Mouse (Mus musculus): ENCODE results near the gene Adprhl2. TPM values are rescaled to one million over a fixed set of nuclear protein-coding genes. Genes with fewer than 3 reads are reported as not detected.

The Adprhl2 gene
- 55.4 and 60.7 TPM in 2 replicates for polyA plus RNA-seq (2015; fragmentation: Nextera tagmentation; extraction: Ambion mirVana)

DNA sequence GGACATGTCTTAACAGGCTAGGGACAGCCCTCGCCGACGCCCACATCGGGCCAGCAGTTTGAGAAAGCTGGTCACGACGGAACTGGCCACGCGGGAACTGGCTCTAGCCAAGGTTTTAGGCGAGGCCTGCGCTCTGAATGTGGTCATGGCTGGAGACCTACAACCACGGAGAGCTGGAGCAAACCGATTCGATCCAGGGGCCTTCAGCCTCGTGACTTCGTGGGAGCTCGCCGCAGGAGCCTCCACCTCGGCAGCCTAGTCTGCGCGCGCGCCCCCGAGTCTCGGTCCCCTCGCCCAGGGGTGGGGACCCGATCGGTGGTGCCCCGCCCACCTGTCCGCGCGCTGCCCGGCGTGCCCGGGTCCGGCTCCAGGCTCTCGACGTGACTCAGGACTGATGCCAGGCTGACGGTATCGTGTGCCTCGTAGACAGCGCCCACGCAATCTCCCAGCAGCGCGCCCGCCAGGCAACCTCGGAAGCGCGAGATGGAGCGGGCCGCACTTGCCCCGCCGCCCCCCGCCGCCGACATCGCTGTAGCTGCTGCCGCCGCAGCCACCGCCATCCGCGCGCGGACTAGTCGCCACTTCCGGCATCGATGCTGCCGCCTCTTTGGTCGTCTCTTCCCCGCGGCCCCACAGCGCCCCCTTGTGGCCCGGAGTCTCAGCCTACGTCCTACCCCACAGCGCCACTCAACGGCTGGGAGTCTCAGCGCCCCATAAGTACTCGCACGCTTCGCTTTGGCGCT, at the start of gene Adprhl2:
TSS of gene Adprhl2 (minus strand) at position 593 of the 743 bp plus-strand sequence.
- under 1% methylated on average over 80 of the region's 80 CpGs for WGBS
- Histone ChIP-seq H3K27me3 (replicated peaks) (0 out of 2 replicates have a peak, but pooled peaks cover 3% of the 10 kb centered on the region), H3K36me3 (peaks cover 17% of the 10 kb centered on the region), H3K4me2 (replicated peaks) (peak within 1 kb of the TSS; percentile 77), H3K27ac (peak within 1 kb of the TSS; percentile 57), H3K4me1 (replicated peaks) (peaks cover 17% of the 10 kb centered on the region; the same call in 1 of the 2 replicates), H3K4me3 (replicated peaks) (peak within 1 kb of the TSS; percentile 88), H3K9ac (peak within 1 kb of the TSS; percentile 87), H3K9me3 (no peaks in the 10 kb centered on the region)
- peak; percentile 92 for ATAC-seq

DNA sequence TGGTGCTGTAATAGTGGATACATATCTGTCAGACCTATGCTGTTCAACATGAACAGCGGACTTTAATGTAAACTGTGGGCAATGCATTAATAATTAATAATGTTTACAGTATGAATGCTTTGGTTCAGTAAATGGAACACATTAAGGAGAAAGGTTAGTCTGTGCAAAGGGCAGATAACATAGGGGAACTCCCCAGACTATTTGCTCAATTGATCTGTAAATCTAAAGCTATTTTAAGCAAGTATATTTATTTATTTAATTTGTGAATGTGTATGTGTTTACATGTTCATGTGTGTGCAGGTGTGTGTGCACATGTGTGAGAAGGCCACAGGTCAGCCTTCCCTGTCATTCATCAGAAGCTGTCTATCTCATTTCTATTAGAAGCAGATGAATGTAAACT, 38.6 kb upstream of the Adprhl2 start:
- no peak for ATAC-seq
- Histone ChIP-seq H3K27me3 (replicated peaks) (no peaks in the 10 kb centered on the region), H3K9ac (no peak overlapping the region), H3K27ac (no peak overlapping the region), H3K4me2 (replicated peaks) (no peak overlapping the region), H3K36me3 (peaks cover 9% of the 10 kb centered on the region; the same call in 1 of the 2 replicates), H3K4me3 (replicated peaks) (no peak overlapping the region), H3K4me1 (replicated peaks) (no peaks in the 10 kb centered on the region), H3K9me3 (no peaks in the 10 kb centered on the region)
- 90% methylated on average over 1 of the region's 1 CpGs for WGBS

DNA sequence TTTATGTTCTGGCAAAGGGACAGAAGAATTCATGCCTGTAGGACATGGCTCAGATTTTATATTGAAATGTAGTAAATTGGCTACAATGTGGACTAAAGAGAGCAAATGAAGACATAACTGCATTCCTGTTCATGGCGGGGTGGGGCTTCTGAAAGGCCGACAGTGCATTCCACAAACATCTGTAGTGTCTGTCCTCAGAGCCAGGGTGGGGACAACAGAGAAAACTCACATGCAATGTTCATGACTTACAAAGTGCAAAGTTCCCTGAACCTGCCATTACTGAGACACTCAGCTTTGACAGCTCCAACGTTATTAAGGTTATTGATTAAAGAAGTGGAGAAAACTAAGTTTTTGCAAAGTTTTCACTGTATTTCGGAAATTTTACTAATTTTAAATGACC, 21.9 kb upstream of the Adprhl2 start:
- no peak overlapping the region for H3K9ac ChIP-seq
- 64% methylated on average over 4 of the region's 4 CpGs for WGBS
- H3K4me1 ChIP-seq (replicated peaks): no peaks in the 10 kb centered on the region
- no peaks in the 10 kb centered on the region for H3K27me3 ChIP-seq (replicated peaks)
- no peak overlapping the region for H3K27ac ChIP-seq
- no peak for ATAC-seq
- no peak overlapping the region for H3K4me3 ChIP-seq (replicated peaks)
- H3K36me3 ChIP-seq: no peaks in the 10 kb centered on the region
- no peak overlapping the region for H3K4me2 ChIP-seq (replicated peaks)
- H3K9me3 ChIP-seq: no peaks in the 10 kb centered on the region

DNA sequence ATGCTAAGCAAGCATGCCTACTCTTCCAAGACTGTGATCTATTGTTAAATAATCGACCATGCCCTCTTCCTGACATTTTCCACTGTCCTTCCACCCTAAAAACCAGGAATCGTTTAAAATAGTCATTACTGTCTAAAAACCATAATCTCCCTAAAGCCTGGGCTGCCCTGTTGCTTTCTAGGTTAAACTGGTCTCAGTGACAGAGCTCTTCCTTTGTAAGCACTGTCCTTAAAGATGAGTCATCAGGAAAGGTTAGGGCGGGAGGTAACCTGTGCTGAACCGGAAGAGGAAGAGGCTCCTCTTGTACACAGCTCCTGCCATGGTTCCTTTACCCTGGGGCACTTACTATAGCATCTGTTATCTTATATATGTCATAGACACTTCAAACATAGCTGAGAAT, 18.0 kb upstream of the Adprhl2 start:
- H3K9me3 ChIP-seq: no peaks in the 10 kb centered on the region
- no peaks in the 10 kb centered on the region for H3K27me3 ChIP-seq (replicated peaks)
- no peak for ATAC-seq
- 56% methylated on average over 4 of the region's 4 CpGs for WGBS
- no peak overlapping the region for H3K9ac ChIP-seq
- no peak overlapping the region for H3K4me2 ChIP-seq (replicated peaks)
- H3K4me1 ChIP-seq (replicated peaks): no peaks in the 10 kb centered on the region
- H3K27ac ChIP-seq: no peak overlapping the region
- H3K36me3 ChIP-seq: no peaks in the 10 kb centered on the region
- no peak overlapping the region for H3K4me3 ChIP-seq (replicated peaks)

DNA sequence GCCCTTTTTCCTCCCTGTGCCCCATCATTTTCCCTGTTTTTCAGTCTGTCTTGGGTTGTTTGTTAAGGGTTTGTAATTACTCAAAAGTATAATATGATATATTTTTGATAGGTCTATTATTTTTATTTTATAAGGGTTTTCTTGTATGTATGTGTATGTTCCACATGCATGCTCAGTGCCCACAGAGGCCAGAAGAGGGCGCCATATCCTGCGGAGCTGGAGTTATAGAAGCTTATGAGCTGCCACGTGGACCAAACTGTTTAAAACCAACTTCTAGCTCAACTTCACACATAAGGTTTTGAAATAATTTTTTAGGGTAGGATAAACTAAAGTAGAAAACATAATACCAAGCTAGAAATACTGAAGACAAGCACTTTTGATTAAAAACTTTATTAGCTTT, 10.9 kb upstream of the Adprhl2 start:
- WGBS: 46% methylated on average over 3 of the region's 3 CpGs
- no peak for ATAC-seq
- H3K4me2 ChIP-seq (replicated peaks): no peak overlapping the region
- no peaks in the 10 kb centered on the region for H3K4me1 ChIP-seq (replicated peaks)
- no peaks in the 10 kb centered on the region for H3K9me3 ChIP-seq
- no peaks in the 10 kb centered on the region for H3K27me3 ChIP-seq (replicated peaks)
- no peak overlapping the region for H3K9ac ChIP-seq
- H3K4me3 ChIP-seq (replicated peaks): no peak overlapping the region
- H3K27ac ChIP-seq: no peak overlapping the region
- no peaks in the 10 kb centered on the region for H3K36me3 ChIP-seq

DNA sequence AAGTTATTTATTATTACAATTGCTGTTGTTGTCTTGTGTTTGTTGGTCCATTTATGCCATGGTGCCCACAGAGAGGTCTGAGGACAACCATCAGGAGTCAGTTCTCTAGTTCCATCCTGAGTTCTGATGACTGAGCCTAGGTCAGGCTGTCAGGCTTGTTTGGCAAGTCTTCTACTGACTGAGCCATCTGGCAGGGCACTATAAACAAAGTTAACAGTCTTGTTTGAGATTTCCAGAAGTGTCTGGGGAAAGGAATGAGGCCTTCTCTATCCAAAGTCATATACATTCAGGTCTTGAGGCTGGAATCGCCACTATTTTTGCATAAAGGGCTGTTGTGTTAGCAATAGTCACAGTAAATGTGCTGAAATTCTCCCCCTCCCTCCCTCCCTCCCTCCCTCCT, 10.2 kb upstream of the Adprhl2 start:
- no peaks in the 10 kb centered on the region for H3K27me3 ChIP-seq (replicated peaks)
- WGBS: 67% methylated on average over 1 of the region's 1 CpGs
- no peaks in the 10 kb centered on the region for H3K9me3 ChIP-seq
- peak; percentile 43; the same call in 1 of the 2 replicates for ATAC-seq
- H3K4me2 ChIP-seq (replicated peaks): no peak overlapping the region
- no peak overlapping the region for H3K4me3 ChIP-seq (replicated peaks)
- H3K4me1 ChIP-seq (replicated peaks): no peaks in the 10 kb centered on the region
- no peak overlapping the region for H3K27ac ChIP-seq
- H3K9ac ChIP-seq: no peak overlapping the region
- H3K36me3 ChIP-seq: no peaks in the 10 kb centered on the region

DNA sequence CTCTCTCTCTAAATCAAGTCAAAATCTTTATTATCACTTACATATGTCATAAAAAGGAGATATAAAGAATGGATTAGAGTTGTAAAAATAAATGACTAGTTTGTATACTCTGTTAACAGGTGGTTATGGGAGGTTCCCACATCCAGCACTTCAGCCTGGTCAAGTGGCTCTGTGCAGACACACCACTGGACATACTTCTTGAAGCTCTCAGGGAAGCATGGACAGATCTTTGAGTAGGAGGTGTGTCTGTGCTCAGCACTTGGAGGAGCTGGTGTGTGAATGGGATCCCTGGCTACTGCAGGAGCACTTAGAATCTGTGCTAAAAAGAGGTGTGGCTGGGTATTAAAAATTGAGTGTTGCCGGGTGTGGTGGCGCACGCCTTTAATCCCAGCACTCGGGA, 8.8 kb upstream of the Adprhl2 start:
- Histone ChIP-seq H3K9me3 (no peaks in the 10 kb centered on the region), H3K4me2 (replicated peaks) (no peak overlapping the region), H3K9ac (no peak overlapping the region), H3K27ac (no peak overlapping the region), H3K27me3 (replicated peaks) (no peaks in the 10 kb centered on the region), H3K4me1 (replicated peaks) (0 out of 2 replicates have a peak, but pooled peaks cover 3% of the 10 kb centered on the region), H3K4me3 (replicated peaks) (no peak overlapping the region), H3K36me3 (no peaks in the 10 kb centered on the region)
- ATAC-seq: no peak
- 86% methylated on average over 4 of the region's 4 CpGs for WGBS

DNA sequence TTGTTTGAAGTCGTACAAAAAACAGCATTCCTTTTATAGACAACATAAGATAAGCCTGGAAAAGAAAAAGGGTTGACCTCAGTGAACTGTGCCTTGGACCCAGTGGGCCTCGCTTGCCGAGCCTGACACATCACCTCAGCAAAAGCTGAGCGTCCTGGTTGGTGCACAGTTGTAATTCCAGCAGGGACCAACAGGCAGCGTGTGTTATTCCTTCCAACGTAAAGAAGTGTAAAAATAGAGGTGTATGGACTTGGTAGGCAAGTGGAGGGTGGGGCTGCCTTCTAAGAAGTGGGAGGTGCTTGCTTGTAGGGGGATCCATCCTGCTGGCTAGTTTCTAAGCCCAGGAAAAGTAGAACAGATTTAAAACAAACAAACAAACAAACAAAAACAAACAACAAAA, 4.5 kb upstream of the Adprhl2 start:
- 21% methylated on average over 6 of the region's 6 CpGs for WGBS
- H3K36me3 ChIP-seq: no peaks in the 10 kb centered on the region
- H3K9ac ChIP-seq: no peak overlapping the region
- H3K4me1 ChIP-seq (replicated peaks): 0 out of 2 replicates have a peak, but pooled peaks cover 9% of the 10 kb centered on the region
- H3K4me2 ChIP-seq (replicated peaks): no peak overlapping the region
- H3K27ac ChIP-seq: no peak overlapping the region
- no peak for ATAC-seq
- no peaks in the 10 kb centered on the region for H3K9me3 ChIP-seq
- H3K4me3 ChIP-seq (replicated peaks): no peak overlapping the region
- H3K27me3 ChIP-seq (replicated peaks): 0 out of 2 replicates have a peak, but pooled peaks cover 3% of the 10 kb centered on the region

DNA sequence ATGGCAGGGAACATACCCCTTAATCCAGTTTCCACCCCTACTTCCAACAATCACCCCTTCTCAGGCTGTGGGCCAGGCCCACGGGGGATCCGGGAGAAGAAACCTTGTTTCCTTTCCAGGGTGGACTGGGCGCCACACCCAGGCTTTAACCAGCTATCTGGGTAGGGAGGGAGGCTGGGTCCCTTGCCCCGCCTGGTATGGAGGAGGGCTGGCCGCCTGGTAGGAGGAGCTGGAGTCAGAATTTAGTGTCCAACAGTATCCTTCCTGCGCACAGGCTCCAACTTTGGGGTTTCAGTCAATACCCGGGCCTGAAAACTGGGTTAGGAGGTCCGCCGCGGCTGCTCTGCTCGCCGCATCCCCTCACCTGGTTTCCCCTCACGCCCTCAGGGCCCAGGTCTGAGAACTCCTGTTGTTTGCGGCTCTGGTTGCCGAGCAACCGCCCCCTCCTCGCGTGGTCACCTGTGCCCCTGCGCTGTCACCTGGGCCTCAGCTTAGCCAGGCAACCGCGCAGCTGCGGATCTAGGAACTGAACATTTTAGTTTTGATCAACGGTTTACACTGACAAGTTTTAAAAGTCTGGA, 3.9 kb upstream of the Adprhl2 start, which contains the start of gene Tekt2:
TSS of gene Tekt2 (minus strand) at position 408 of the 581 bp plus-strand sequence.
- Histone ChIP-seq H3K9me3 (no peaks in the 10 kb centered on the region), H3K36me3 (no peaks in the 10 kb centered on the region), H3K4me3 (replicated peaks) (peak within 1 kb of the TSS; percentile 24), H3K4me2 (replicated peaks) (peak within 1 kb of the TSS; percentile 71), H3K9ac (peak within 1 kb of the TSS; percentile 37; the same call in 1 of the 2 replicates), H3K27me3 (replicated peaks) (0 out of 2 replicates have a peak, but pooled peaks cover 3% of the 10 kb centered on the region), H3K27ac (0 out of 2 replicates have a peak within 1 kb of the TSS, but pooled peaks have one; percentile 1), H3K4me1 (replicated peaks) (peaks cover 10% of the 10 kb centered on the region; the same call in 1 of the 2 replicates)
- 6% methylated on average over 23 of the region's 23 CpGs for WGBS
- ATAC-seq: 0 out of 2 replicates have a peak, but pooled peaks have one; percentile 27

DNA sequence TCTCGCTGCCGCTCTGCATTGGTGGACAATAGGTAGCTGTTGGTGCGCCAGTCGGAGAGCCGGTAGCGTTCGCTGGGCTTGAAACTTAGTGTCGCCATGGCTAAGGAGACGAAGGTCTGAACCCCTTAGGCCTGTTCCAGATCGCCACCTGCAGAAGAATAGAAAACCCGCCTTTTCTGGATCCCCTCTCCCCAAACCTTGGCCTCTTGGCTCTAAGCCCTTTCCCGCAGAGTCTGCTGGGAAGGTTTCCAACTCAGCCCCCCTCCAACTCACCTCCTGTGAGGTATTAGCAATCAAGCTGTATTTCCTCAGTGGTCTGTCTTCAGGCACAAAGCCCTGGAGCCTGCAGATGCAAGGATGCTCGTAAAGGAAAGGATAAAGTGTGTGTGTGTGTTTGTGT, 3.4 kb upstream of the Adprhl2 start:
- 44% methylated on average over 13 of the region's 13 CpGs for WGBS
- Histone ChIP-seq H3K9ac (no peak overlapping the region), H3K9me3 (no peaks in the 10 kb centered on the region), H3K36me3 (no peaks in the 10 kb centered on the region), H3K27me3 (replicated peaks) (0 out of 2 replicates have a peak, but pooled peaks cover 3% of the 10 kb centered on the region), H3K4me3 (replicated peaks) (peak overlapping the region; percentile 24; the same call in 1 of the 2 replicates), H3K4me2 (replicated peaks) (peak overlapping the region; percentile 71), H3K4me1 (replicated peaks) (peaks cover 15% of the 10 kb centered on the region; the same call in 1 of the 2 replicates), H3K27ac (0 out of 2 replicates have a peak overlapping the region, but pooled peaks have one; percentile 1)
- no peak for ATAC-seq

DNA sequence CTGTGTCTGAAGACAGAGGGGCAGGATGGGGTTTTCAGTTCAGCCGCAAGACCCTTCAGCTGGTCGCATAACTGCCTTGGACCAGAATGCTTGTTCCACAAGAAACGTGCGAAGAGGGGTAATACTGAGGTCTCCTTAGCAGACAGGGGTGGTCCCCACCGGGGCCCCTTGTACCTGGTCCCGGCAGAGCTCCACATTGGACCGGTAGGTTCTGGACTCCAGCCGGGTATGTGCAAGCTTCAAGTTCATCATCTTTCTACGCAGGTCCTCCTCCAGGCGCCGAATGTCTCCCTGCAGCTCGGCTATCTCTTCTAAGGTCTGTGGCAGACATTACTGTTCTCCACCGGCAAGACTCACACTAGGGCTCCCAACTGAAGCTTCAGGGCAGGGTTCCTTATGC, 1.1 kb upstream of the Adprhl2 start:
- WGBS: 95% methylated on average over 13 of the region's 13 CpGs
- H3K27me3 ChIP-seq (replicated peaks): 0 out of 2 replicates have a peak, but pooled peaks cover 3% of the 10 kb centered on the region
- no peaks in the 10 kb centered on the region for H3K9me3 ChIP-seq
- H3K9ac ChIP-seq: no peak overlapping the region
- H3K4me3 ChIP-seq (replicated peaks): no peak overlapping the region
- no peak overlapping the region for H3K27ac ChIP-seq
- peaks cover 4% of the 10 kb centered on the region; the same call in 1 of the 2 replicates for H3K36me3 ChIP-seq
- no peak overlapping the region for H3K4me2 ChIP-seq (replicated peaks)
- no peak for ATAC-seq
- peaks cover 17% of the 10 kb centered on the region; the same call in 1 of the 2 replicates for H3K4me1 ChIP-seq (replicated peaks)

DNA sequence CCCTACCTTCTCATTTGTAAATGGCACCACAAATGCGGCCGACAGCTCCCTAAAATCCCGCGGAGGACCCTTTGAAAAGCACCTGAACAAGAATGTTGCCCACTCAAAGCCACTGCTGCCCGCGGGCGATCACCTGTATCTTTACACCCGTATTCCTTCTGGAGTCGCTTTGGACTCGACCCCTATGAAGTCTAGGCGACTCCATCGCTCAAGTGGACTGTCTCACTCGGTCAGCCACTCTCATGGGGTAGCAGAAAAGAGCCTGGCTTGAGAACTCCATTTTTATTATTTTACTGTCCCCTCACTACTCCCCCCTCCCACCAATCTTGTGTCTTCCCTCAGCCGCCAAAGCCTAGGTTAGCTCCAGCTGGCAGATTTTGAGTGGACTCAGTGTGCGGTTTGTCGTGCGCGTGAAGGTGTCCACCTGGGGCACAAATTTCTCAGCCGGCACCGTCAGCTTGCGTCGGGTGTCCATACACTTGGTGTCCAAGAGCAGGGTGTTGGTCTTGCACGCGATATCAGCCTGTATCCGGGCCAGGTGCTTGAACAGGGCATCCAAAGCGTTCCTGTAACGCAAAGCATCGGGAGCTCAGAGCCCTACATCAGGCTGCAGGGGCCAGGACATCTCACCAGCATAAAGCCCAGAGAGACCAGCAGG, 480 bp upstream of the Adprhl2 start:
- ATAC-seq: peak; percentile 14
- peak overlapping the region; percentile 77 for H3K4me2 ChIP-seq (replicated peaks)
- peaks cover 17% of the 10 kb centered on the region; the same call in 1 of the 2 replicates for H3K4me1 ChIP-seq (replicated peaks)
- H3K36me3 ChIP-seq: peaks cover 10% of the 10 kb centered on the region
- H3K4me3 ChIP-seq (replicated peaks): peak overlapping the region; percentile 88
- H3K9ac ChIP-seq: 0 out of 2 replicates have a peak overlapping the region, but pooled peaks have one; percentile 87
- H3K9me3 ChIP-seq: no peaks in the 10 kb centered on the region
- WGBS: 54% methylated on average over 28 of the region's 28 CpGs
- H3K27ac ChIP-seq: 0 out of 2 replicates have a peak overlapping the region, but pooled peaks have one; percentile 57
- H3K27me3 ChIP-seq (replicated peaks): 0 out of 2 replicates have a peak, but pooled peaks cover 3% of the 10 kb centered on the region

Measured in intestine, embryonic 15.5 days (tissue).